Mouse (Mus musculus): ENCODE data around the gene Uchl3. TPM values are rescaled to one million over a fixed set of nuclear protein-coding genes. Genes with fewer than 3 reads are reported as not detected.

Uchl3 gene
- polyA plus RNA-seq, 1 experiment from 2014 or later: 263 TPM

DNA sequence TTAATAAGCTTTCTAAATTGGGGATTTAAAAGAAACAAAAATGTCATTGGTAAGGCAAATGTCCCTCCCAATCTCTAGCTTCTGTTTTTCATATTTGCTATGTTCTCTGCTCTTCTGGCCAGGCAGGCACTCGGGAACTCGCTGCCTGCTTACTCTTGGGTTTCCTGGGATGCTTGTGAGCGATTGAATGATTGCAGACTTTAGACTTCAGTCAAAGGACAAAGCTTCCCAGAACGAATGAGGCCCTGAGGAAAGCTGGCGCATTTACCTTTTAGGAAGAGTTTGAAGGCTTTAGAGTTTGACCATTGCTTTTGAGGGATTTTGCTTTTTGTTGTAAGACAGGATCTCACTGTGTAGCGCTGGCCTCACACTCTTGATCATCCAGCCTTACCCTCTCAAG lies 33.9 kb downstream of the Uchl3 start:
- peaks cover 15% of the 10 kb centered on the region for H3K36me3 ChIP-seq
- no peak for ATAC-seq (ENCODE audit: low FRiP score)
- H3K4me2 ChIP-seq: no peak overlapping the region
- H3K4me1 ChIP-seq: no peaks in the 10 kb centered on the region
- H3K4me3 ChIP-seq (replicated peaks): no peak overlapping the region
- H3K27ac ChIP-seq (replicated peaks): no peak overlapping the region
- WGBS: 90% methylated on average over 6 of the region's 6 CpGs
- H3K27me3 ChIP-seq (replicated peaks): no peaks in the 10 kb centered on the region
- H3K9me3 ChIP-seq (replicated peaks): no peaks in the 10 kb centered on the region
- H3K9ac ChIP-seq (replicated peaks): no peak overlapping the region

DNA sequence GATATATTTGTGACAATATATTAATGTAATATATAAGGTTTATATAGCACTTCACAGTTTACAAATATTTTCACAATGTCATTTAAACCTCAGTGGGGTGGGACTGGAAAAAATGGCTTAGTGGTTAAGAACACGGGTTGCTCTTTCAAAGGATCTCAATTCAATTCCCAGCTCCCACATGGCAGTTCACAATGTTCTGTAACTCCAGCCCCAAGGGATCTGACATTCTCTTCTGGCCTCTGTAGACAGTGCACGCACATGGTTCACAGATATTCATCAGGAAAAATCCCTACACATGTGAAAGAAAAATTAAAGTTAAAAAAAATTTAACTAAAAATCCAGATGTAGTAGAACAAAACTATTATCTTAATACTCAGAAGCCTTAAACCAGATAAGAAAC lies 34.6 kb downstream of the Uchl3 start:
- Histone ChIP-seq H3K36me3 (peaks cover 21% of the 10 kb centered on the region), H3K4me1 (no peaks in the 10 kb centered on the region), H3K9ac (replicated peaks) (no peak overlapping the region), H3K27ac (replicated peaks) (no peak overlapping the region), H3K27me3 (replicated peaks) (no peaks in the 10 kb centered on the region), H3K4me3 (replicated peaks) (no peak overlapping the region), H3K9me3 (replicated peaks) (no peaks in the 10 kb centered on the region), H3K4me2 (no peak overlapping the region)
- 80% methylated on average over 2 of the region's 2 CpGs for WGBS
- ATAC-seq (ENCODE audit: low FRiP score): no peak

DNA sequence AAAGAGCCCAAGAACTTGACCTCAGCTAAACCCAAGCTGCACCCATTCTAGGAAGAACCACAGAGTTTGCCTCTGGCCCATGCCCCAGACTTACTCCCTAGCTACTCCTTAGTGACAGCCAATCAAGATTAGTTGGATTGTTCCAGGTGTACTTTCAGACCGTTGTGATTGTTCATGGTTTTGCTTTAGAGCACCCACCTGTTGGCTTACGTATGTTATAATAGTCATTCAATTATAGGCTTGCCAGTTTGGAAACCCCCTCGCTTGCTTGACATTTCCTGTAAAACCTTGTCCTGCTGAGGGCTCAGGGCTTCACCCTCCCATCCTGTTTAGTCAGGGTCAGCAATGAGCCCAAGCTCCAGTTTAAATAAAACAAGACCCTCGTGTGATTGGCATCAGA lies 50.7 kb downstream of the Uchl3 start:
- Histone ChIP-seq H3K36me3 (no peaks in the 10 kb centered on the region), H3K4me2 (no peak overlapping the region), H3K9me3 (replicated peaks) (no peaks in the 10 kb centered on the region), H3K27ac (replicated peaks) (no peak overlapping the region), H3K9ac (replicated peaks) (no peak overlapping the region), H3K4me1 (no peaks in the 10 kb centered on the region), H3K4me3 (replicated peaks) (no peak overlapping the region), H3K27me3 (replicated peaks) (no peaks in the 10 kb centered on the region)
- ATAC-seq (ENCODE audit: low FRiP score): no peak
- WGBS: 79% methylated on average over 4 of the region's 4 CpGs

GRCm38 (mm10) chr14:101707088-101707487 lies 53.3 kb downstream of the Uchl3 start:
- Histone ChIP-seq H3K9me3 (replicated peaks) (no peaks in the 10 kb centered on the region), H3K9ac (replicated peaks) (no peak overlapping the region), H3K27ac (replicated peaks) (no peak overlapping the region), H3K36me3 (no peaks in the 10 kb centered on the region), H3K27me3 (replicated peaks) (no peaks in the 10 kb centered on the region), H3K4me1 (no peaks in the 10 kb centered on the region), H3K4me3 (replicated peaks) (no peak overlapping the region), H3K4me2 (no peak overlapping the region)
- WGBS: 89% methylated on average over 5 of the region's 5 CpGs
- no peak for ATAC-seq (ENCODE audit: low FRiP score)

DNA sequence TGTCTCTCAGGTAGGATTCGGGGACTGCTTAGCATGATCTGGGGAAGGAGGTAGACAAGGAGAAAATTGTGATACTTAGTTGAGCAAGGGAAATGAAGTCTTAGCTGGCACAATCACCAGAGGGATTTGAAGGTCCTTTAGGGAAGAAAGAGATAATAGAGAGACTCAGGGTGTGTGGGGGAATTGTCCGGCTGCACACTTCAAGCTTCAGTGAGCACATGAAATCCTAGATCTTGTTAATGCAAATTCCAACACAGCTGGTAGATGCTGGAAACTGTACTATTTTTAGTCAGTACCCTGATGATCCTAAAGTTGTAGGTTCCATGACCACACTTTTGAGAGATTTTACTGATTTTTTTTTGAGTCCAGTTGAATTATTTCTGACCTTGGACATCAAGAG lies 60.6 kb downstream of the Uchl3 start:
- H3K9ac ChIP-seq (replicated peaks): no peak overlapping the region
- 63% methylated on average over 2 of the region's 2 CpGs for WGBS
- H3K27ac ChIP-seq (replicated peaks): no peak overlapping the region
- H3K4me3 ChIP-seq (replicated peaks): no peak overlapping the region
- no peaks in the 10 kb centered on the region for H3K9me3 ChIP-seq (replicated peaks)
- no peaks in the 10 kb centered on the region for H3K27me3 ChIP-seq (replicated peaks)
- H3K36me3 ChIP-seq: no peaks in the 10 kb centered on the region
- no peak overlapping the region for H3K4me2 ChIP-seq
- ATAC-seq (ENCODE audit: low FRiP score): no peak
- no peaks in the 10 kb centered on the region for H3K4me1 ChIP-seq

- Histone ChIP-seq H3K36me3 (no peaks in the 10 kb centered on the region), H3K4me2 (peak within 1 kb of the TSS; percentile 100), H3K4me3 (replicated peaks) (peak within 1 kb of the TSS; percentile 63), H3K27ac (replicated peaks) (no peak within 1 kb of the TSS), H3K9me3 (replicated peaks) (no peaks in the 10 kb centered on the region), H3K27me3 (replicated peaks) (peaks cover 46% of the 10 kb centered on the region), H3K4me1 (peaks cover 19% of the 10 kb centered on the region), H3K9ac (replicated peaks) (peak within 1 kb of the TSS; percentile 54)
- WGBS: 1% methylated on average over 51 of the region's 51 CpGs
- ATAC-seq (ENCODE audit: low FRiP score): peak; percentile 61
These were observed 75.6 kb downstream of the Uchl3 start, which contains the start of the genes Gm9922 and Lmo7 for GRCm38 (mm10) chr14:101729237-101729971. Gm9922 (minus strand) TSS chr14:101729814. Lmo7 (plus strand) TSS chr14:101729957.

DNA sequence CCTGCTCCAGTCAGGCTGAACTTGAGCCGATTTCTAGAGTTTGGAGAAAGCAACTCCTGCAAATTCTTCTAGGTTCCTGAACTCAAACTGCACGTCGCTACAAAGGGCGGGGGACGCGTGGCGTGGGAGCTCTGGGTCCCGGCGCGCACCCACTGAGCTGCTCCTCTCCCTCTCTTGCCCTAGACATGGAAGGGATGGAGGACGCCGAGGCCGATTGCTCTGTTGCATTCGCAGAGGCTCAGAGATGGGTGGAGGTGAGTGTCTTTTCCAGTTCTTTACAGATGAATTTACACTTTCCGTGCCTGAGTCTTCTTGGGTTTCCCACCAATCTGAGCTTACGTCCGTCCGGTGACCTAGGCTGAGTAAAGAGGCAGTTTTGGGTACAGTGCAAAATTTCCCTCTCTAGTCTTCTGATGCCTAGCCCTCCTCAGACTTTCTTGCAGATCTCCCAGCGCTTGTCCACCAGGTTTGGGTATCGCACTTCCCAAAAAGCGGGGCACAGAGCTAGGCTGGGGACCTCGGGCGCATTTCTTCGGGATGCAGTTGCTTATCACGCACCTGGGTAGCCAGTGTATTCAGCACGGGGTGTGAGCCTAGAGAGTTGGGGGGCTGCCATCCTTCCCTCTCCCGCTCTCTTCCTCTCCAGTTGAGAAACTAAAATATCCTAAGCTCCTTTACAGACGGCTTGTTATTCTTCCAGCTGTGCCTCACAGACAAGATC lies 76.4 kb downstream of the Uchl3 start:
- no peak overlapping the region for H3K27ac ChIP-seq (replicated peaks)
- WGBS: 1% methylated on average over 28 of the region's 28 CpGs
- peaks cover 46% of the 10 kb centered on the region for H3K27me3 ChIP-seq (replicated peaks)
- peaks cover 19% of the 10 kb centered on the region for H3K4me1 ChIP-seq
- H3K9me3 ChIP-seq (replicated peaks): no peaks in the 10 kb centered on the region
- ATAC-seq (ENCODE audit: low FRiP score): no peak
- no peaks in the 10 kb centered on the region for H3K36me3 ChIP-seq
- H3K4me3 ChIP-seq (replicated peaks): peak overlapping the region; percentile 63
- H3K4me2 ChIP-seq: peak overlapping the region; percentile 100
- H3K9ac ChIP-seq (replicated peaks): peak overlapping the region; percentile 54

DNA sequence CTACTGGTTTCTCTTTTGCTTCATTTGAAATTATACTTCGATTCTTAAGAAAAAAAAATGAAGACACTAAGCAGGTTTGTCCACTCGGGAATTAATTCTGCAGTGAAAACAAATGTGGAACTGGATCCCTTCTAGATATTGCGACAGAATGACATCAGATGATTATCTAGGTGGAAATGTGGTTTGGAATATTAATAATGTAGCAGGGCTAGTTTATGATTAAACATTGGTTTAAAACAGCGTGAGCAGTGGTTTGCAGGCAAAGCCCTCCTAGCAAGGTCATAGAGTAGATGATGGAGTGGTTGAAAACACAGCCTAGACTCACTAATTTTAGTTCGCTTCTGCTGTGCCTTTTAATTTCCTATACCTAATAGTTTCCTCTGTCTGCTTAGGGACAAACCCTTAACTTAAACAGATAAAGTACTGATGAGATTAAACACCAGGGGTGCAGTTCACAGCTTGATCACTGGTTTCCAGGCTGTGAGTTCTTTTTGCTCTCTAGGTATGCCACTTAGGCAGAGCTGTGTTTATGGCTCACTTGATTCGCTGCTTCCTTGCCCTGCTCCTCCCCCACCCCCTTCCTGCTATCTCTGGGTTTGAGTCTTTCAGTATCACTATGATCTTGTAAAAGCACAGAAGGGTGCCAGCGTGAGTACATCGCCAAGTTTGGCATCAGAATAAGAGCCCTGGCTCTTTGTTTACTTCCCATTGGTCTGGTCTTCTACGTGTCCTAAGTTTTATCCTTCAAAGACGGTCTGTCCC lies 80.0 kb downstream of the Uchl3 start:
- H3K36me3 ChIP-seq: no peaks in the 10 kb centered on the region
- WGBS: 29% methylated on average over 10 of the region's 10 CpGs
- peaks cover 19% of the 10 kb centered on the region for H3K4me1 ChIP-seq
- no peak overlapping the region for H3K4me3 ChIP-seq (replicated peaks)
- H3K9ac ChIP-seq (replicated peaks): no peak overlapping the region
- no peak for ATAC-seq (ENCODE audit: low FRiP score)
- 0 out of 2 replicates have a peak overlapping the region, but pooled peaks have one; percentile 9 for H3K4me2 ChIP-seq
- H3K9me3 ChIP-seq (replicated peaks): no peaks in the 10 kb centered on the region
- peaks cover 32% of the 10 kb centered on the region for H3K27me3 ChIP-seq (replicated peaks)
- H3K27ac ChIP-seq (replicated peaks): no peak overlapping the region

DNA sequence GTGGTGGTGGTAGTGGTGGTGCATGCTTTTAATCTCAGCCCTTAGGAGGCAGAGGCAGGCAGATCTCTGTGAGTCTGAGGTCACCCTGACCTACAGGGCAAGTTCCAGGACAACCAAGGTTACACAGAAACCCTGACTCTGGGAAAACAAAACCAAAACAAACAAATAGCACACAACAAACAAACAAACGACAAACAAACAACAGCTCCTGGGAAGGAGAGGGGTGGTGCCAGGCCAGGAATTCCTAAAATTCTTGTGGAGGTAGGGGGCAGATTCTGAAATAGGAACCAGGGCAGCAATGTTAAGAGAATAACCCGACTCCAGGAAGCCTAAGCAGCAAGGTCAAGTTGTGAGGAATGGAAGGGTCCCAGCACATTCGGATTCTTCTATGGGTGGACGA lies 83.7 kb downstream of the Uchl3 start:
- no peak overlapping the region for H3K27ac ChIP-seq (replicated peaks)
- H3K36me3 ChIP-seq: no peaks in the 10 kb centered on the region
- WGBS: 86% methylated on average over 4 of the region's 4 CpGs
- no peaks in the 10 kb centered on the region for H3K27me3 ChIP-seq (replicated peaks)
- no peak overlapping the region for H3K4me2 ChIP-seq
- no peak overlapping the region for H3K4me3 ChIP-seq (replicated peaks)
- no peak for ATAC-seq (ENCODE audit: low FRiP score)
- H3K4me1 ChIP-seq: no peaks in the 10 kb centered on the region
- H3K9ac ChIP-seq (replicated peaks): no peak overlapping the region
- H3K9me3 ChIP-seq (replicated peaks): no peaks in the 10 kb centered on the region

All from neural tube, embryonic 15.5 days (tissue).